Mouse (Mus musculus): ENCODE results near the gene Catsperz.

GRCm38 (mm10) chr19:6943709-6944108 lies 18.5 kb upstream of the Catsperz start:
- no peak for TF ChIP-seq CTCF (IDR thresholded peaks at IDR 0.05; ENCODE audit: control insufficient read depth, insufficient read depth, insufficient read length)
- TF ChIP-seq MYOG (IDR thresholded peaks at IDR 0.05; ENCODE audit: control insufficient read depth, extremely low read depth, insufficient read length): no peak
- TF ChIP-seq USF1 (IDR thresholded peaks at IDR 0.05; ENCODE audit: low read depth): no peak
- no peak for TF ChIP-seq MYOD1 (IDR thresholded peaks at IDR 0.05; ENCODE audit: control insufficient read depth, insufficient read length, low read depth)

All from C2C12 (cell line).